Mouse (Mus musculus): ENCODE results near the gene Rps6kc1.

GRCm38 (mm10) chr1:190665490-190665875, 246.1 kb downstream of the Rps6kc1 start:
- TF ChIP-seq TAL1 (IDR thresholded peaks at IDR 0.05; ENCODE audit: low read length) = no peak
- TF ChIP-seq GATA1 (IDR thresholded peaks at IDR 0.05; ENCODE audit: low read length) = no peak

All from erythroblast, embryonic 14.5 days (primary cell).